Mouse (Mus musculus) CH12.LX (cell line): ENCODE measurements at regions not wholly inside any gene's neighbourhood (a gene's known extent, or its start where the extent isn't known, plus 50 kb on each side); places are given as distances from the start of the nearest gene placed in this dataset.

ENCODE experiments used
- DNase-seq: peaks from one replicate; pipeline ENCODE4 v3.0.0-alpha.2; 2013; ENCODE audit errors: extremely low read depth
- H3K27ac ChIP-seq: 2 replicates; pipeline ENCODE4 v1.5.1; 2012; ENCODE audit warnings: low read depth, mild to moderate bottlenecking, control low read depth, moderate library complexity; ENCODE audit not compliant: insufficient read depth
- H3K27me3 ChIP-seq: replicated peaks from 2 replicates; pipeline ENCODE3; 2012; ENCODE audit warnings: inconsistent platforms
- H3K36me3 ChIP-seq, 2 experiments: replicated peaks in 1 of 2; 2 replicates each; pipeline versions ENCODE3 to v1.6.1; 2012; ENCODE audit warnings: inconsistent platforms in 1 of 2, low read length in 1 of 2, mild to moderate bottlenecking in 1 of 2, mixed read lengths in 1 of 2, moderate library complexity in 1 of 2; ENCODE audit not compliant: control insufficient read depth in 1 of 2, insufficient read depth in 1 of 2
- H3K4me1 ChIP-seq, 2 experiments: 2 replicates each; pipeline ENCODE4 v1.6.1; 2012; ENCODE audit warnings: inconsistent platforms in 1 of 2, moderate library complexity in 1 of 2; ENCODE audit not compliant: insufficient read depth in 2 of 2, control insufficient read depth in 1 of 2
- H3K4me2 ChIP-seq: 2 replicates; pipeline ENCODE4 v1.6.1; 2012; ENCODE audit warnings: low read depth, mild to moderate bottlenecking, control low read depth; ENCODE audit not compliant: poor library complexity, insufficient read depth, severe bottlenecking
- H3K4me3 ChIP-seq, 3 experiments: fragments of 150-350 bp in 1 of 3; sonication (generic) in 1 of 3; replicated peaks in 1 of 3; 2 replicates each; pipeline versions ENCODE3 to v1.5.1; 2011 to 2012; ENCODE audit warnings: low read depth in 2 of 3, low read length in 2 of 3, mild to moderate bottlenecking in 2 of 3, moderate library complexity in 2 of 3, control low read depth in 1 of 3, improper control_type of control experiment in 1 of 3, inconsistent platforms in 1 of 3, mixed read lengths in 1 of 3; ENCODE audit not compliant: poor library complexity in 1 of 3
- H3K79me2 ChIP-seq: replicated peaks from 2 replicates; pipeline ENCODE4 v1.6.1; 2012; ENCODE audit warnings: mild to moderate bottlenecking, moderate library complexity; ENCODE audit not compliant: control insufficient read depth, poor library complexity, insufficient read depth, severe bottlenecking; ENCODE audit errors: extremely low read depth
- H3K9ac ChIP-seq: 2 replicates; pipeline ENCODE4 v1.6.1; 2012; ENCODE audit warnings: low read depth, mild to moderate bottlenecking, control low read depth, moderate library complexity; ENCODE audit not compliant: insufficient read depth
- H3K9me3 ChIP-seq: replicated peaks from 2 replicates; pipeline ENCODE3; 2012; ENCODE audit warnings: low read length, inconsistent platforms, mixed read lengths
- ELF1 ChIP-seq: IDR thresholded peaks from 2 replicates; pipeline ENCODE4 v1.6.1; 2014; ENCODE audit warnings: low read depth, mild to moderate bottlenecking, inconsistent platforms, low read length, improper control_type of control experiment
- IRF4 ChIP-seq: IDR thresholded peaks from 2 replicates; pipeline ENCODE4 v1.6.1; 2014; ENCODE audit warnings: low read depth, mild to moderate bottlenecking, inconsistent platforms, low read length, improper control_type of control experiment
- JUN ChIP-seq: IDR thresholded peaks from 2 replicates; pipeline ENCODE4 v1.6.1; 2011; ENCODE audit warnings: low read depth, mild to moderate bottlenecking, low read length, improper control_type of control experiment, moderate library complexity; ENCODE audit not compliant: insufficient read depth
- JUND ChIP-seq: conservative IDR thresholded peaks from 2 replicates; pipeline ENCODE4 v1.6.1; 2011; ENCODE audit warnings: low read depth, low read length, improper control_type of control experiment
- MAZ ChIP-seq: IDR thresholded peaks from 2 replicates; pipeline ENCODE4 v1.6.1; 2012; ENCODE audit warnings: low read depth, mild to moderate bottlenecking, inconsistent platforms, low read length, improper control_type of control experiment, moderate library complexity
- MXI1 ChIP-seq: IDR thresholded peaks from 2 replicates; pipeline ENCODE4 v1.6.1; 2011; ENCODE audit warnings: mild to moderate bottlenecking, low read depth, low read length, improper control_type of control experiment
- MYC ChIP-seq: IDR thresholded peaks from 2 replicates; pipeline ENCODE4 v1.6.1; 2011; ENCODE audit warnings: low read depth, mild to moderate bottlenecking, improper control_type of control experiment, low read length
- NRF1 ChIP-seq: IDR thresholded peaks from 2 replicates; pipeline ENCODE4 v1.6.1; 2014; ENCODE audit warnings: low read depth, mild to moderate bottlenecking, inconsistent platforms, low read length, improper control_type of control experiment, moderate library complexity
- POLR2AphosphoS2 ChIP-seq: IDR thresholded peaks from 2 replicates; pipeline ENCODE4 v1.6.1; 2011; ENCODE audit warnings: low read depth, low read length, improper control_type of control experiment
- RCOR1 ChIP-seq: conservative IDR thresholded peaks from 2 replicates; pipeline ENCODE4 v1.6.1; 2012; ENCODE audit warnings: low read depth, mild to moderate bottlenecking, inconsistent platforms, low read length, improper control_type of control experiment
- SIN3A ChIP-seq: IDR thresholded peaks from 2 replicates; pipeline ENCODE4 v1.6.1; 2012; ENCODE audit warnings: low read length, improper control_type of control experiment, inconsistent platforms
- SMC3 ChIP-seq: IDR thresholded peaks from 2 replicates; pipeline ENCODE4 v1.6.1; 2011; ENCODE audit warnings: low read depth, low read length, improper control_type of control experiment
- UBTF ChIP-seq: IDR thresholded peaks from 2 replicates; pipeline ENCODE4 v1.6.1; 2012; ENCODE audit warnings: low read depth, mild to moderate bottlenecking, inconsistent platforms, low read length, improper control_type of control experiment, moderate library complexity
- USF1 ChIP-seq: IDR thresholded peaks from 2 replicates; pipeline ENCODE4 v1.6.1; 2014; ENCODE audit warnings: low read depth, mild to moderate bottlenecking, inconsistent platforms, low read length, improper control_type of control experiment
- ZC3H11A ChIP-seq: IDR thresholded peaks from 2 replicates; pipeline ENCODE4 v1.6.1; 2012; ENCODE audit warnings: low read depth, mild to moderate bottlenecking, inconsistent platforms, low read length, improper control_type of control experiment
- ZKSCAN1 ChIP-seq: IDR thresholded peaks from 2 replicates; pipeline ENCODE4 v1.6.1; 2012; ENCODE audit warnings: low read depth, inconsistent platforms, low read length, improper control_type of control experiment, borderline replicate concordance
- ZNF384 ChIP-seq: IDR thresholded peaks from 2 replicates; pipeline ENCODE4 v1.6.1; 2012; ENCODE audit warnings: low read depth, low read length, improper control_type of control experiment, inconsistent platforms
- dilution Hi-C: fragments of 300-500 bp; cut with MboI; formaldehyde crosslinking; loops from 2 replicates; pipeline ENCODE4 v1.14.3; 2020; ENCODE audit warnings: low sequenced_read_pairs; ENCODE audit not compliant: extremely low pct_unique_long_range_greater_than_20kb, extremely low pct_ligation_motif_present
- in situ Hi-C: fragments of 300-500 bp; cut with MboI; formaldehyde crosslinking; loops from 3 replicates; pipeline ENCODE4 v1.14.3; 2019; ENCODE audit warnings: low sequenced_read_pairs, low pct_ligation_motif_present, low pct_unique_long_range_greater_than_20kb, mixed read lengths

DNA sequence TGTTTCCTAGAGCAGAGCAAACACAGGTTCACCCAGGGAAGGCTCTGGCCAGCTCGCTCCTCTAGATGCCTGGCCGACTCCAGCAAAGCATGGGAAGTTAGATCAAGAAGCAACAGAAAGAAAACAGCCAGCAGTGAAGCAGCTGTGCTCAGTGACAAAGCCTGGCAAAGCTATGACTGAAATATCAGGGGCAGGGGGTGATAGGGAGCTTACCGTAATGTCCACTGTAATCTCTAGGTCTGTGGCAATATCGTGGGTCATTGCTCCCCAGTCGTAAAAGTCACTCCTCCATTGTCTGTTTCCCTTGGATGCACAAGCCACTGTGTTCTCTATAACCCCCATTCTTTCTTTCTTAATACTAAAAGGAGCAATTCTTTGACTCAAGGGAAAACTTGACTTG lies 124.4 kb downstream of the Efnb2 start:
- in situ Hi-C loops: no loop called here
- no peak for TF ChIP-seq ZC3H11A
- TF ChIP-seq ZKSCAN1: no peak
- no peak for TF ChIP-seq IRF4
- no peak for TF ChIP-seq JUND
- TF ChIP-seq MYC: no peak
- TF ChIP-seq, all 38 proteins: peak for 0

DNA sequence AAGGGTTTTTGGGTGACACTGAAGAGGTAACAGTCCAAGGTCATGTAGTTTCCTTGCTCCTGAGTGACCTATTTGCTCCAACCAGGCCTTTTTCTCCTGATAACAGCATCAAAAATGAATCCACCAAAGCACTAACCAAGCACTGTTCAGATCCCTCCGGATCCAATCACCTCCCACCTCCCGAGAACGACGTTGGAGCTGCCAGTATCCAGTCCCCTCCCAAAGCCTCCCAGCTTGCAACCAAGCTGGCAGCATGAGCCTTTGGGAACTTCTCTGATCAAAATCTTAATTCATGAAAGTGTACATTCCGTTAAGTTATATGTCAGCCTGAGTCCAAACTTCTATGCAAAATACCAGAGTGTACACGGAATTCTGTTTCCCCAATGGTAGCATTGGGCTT lies 126.3 kb downstream of the Efnb2 start:
- no peak for DNase-seq
- H3K4me2 ChIP-seq: no peak overlapping the region
- H3K79me2 ChIP-seq: no peaks in the 10 kb centered on the region
- no peaks in the 10 kb centered on the region for H3K4me1 ChIP-seq
- H3K4me3 ChIP-seq: no peak overlapping the region
- TF ChIP-seq RCOR1: no peak
- TF ChIP-seq NRF1: no peak
- no peak for TF ChIP-seq UBTF
- TF ChIP-seq USF1: no peak
- in situ Hi-C loops (no loop called here), dilution Hi-C loops (no loop called here)
- no peaks in the 10 kb centered on the region for H3K36me3 ChIP-seq
- no peak overlapping the region for H3K27ac ChIP-seq
- H3K9me3 ChIP-seq: peaks cover 77% of the 10 kb centered on the region
- H3K9ac ChIP-seq: no peak overlapping the region
- no peaks in the 10 kb centered on the region for H3K27me3 ChIP-seq

More for the DNA sequence above, 124.4 kb downstream of the Efnb2 start:
- Histone ChIP-seq H3K4me3 (no peak overlapping the region), H3K9ac (no peak overlapping the region), H3K27me3 (no peaks in the 10 kb centered on the region), H3K4me2 (no peak overlapping the region), H3K36me3 (no peaks in the 10 kb centered on the region), H3K79me2 (no peaks in the 10 kb centered on the region), H3K9me3 (peaks cover 73% of the 10 kb centered on the region), H3K27ac (no peak overlapping the region), H3K4me1 (no peaks in the 10 kb centered on the region)
- DNase-seq: no peak
- dilution Hi-C loops: no loop called here

DNA sequence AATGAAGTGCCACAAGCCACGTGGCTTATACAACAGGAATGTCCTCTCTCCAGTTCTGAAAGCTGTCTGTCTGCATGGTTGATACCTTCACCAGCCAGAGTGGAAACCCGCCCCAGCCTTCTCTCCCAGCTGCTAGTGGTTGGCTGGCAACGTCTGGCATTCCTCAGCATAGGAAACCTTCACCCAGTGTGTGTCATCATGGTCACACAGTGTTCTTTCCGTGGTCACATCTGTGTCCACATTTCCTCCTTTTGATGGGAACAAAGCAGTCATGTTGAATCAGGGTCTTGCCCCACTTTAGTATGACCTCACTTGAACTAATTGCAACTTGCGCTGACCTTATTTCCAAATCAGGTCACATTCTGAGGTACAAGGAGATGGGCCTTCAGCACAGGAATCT lies 128.1 kb downstream of the Efnb2 start:
- H3K9ac ChIP-seq: no peak overlapping the region
- no peaks in the 10 kb centered on the region for H3K4me1 ChIP-seq
- in situ Hi-C loops: no loop called here
- no peak overlapping the region for H3K27ac ChIP-seq
- dilution Hi-C loops: no loop called here
- TF ChIP-seq RCOR1 (no peak), UBTF (no peak), MXI1 (no peak), ZNF384 (no peak), SMC3 (no peak), SIN3A (no peak), ZC3H11A (no peak), MAZ (no peak), POLR2AphosphoS2 (no peak), JUN (no peak), ELF1 (no peak), MYC (no peak), ZKSCAN1 (no peak)
- no peak for DNase-seq
- H3K4me2 ChIP-seq: no peak overlapping the region
- H3K27me3 ChIP-seq: no peaks in the 10 kb centered on the region
- H3K79me2 ChIP-seq: no peaks in the 10 kb centered on the region
- no peak overlapping the region for H3K4me3 ChIP-seq
- H3K9me3 ChIP-seq: peaks cover 76% of the 10 kb centered on the region
- no peaks in the 10 kb centered on the region for H3K36me3 ChIP-seq
